Mouse (Mus musculus) urinary bladder, adult 2 months (tissue): ENCODE results near the gene Pias1. TPM values are rescaled to one million over a fixed set of nuclear protein-coding genes. Genes with fewer than 3 reads are reported as not detected.

Source experiments
- DNase-seq: peaks from one replicate; pipeline ENCODE4 v3.0.0; 2022; ENCODE audit warnings: low spot score
- polyA plus RNA-seq: library from polyadenylated mRNA; depleted of rRNA; stranded (reverse); fragments of >200 nt; gene quantifications from 2 replicates; pipeline ENCODE4 v1.2.3, GENCODE M21; 2012; rRNA removed

Gene Pias1
- 22.4 and 23.5 TPM in 2 replicates for polyA plus RNA-seq

GRCm38 (mm10) chr9:62987824-62988223, at the start of gene Pias1:
Gene Pias1 (minus strand): TSS chr9:62987924.
- DNase-seq, result no peak

GRCm38 (mm10) chr9:63035431-63035830, 47.7 kb upstream of the Pias1 start:
- DNase-seq, result no peak

- DNase-seq, result peak; percentile 24
These were observed 43.5 kb upstream of the Pias1 start for GRCm38 (mm10) chr9:63031011-63031782.

GRCm38 (mm10) chr9:63022486-63022885, 34.8 kb upstream of the Pias1 start:
- no peak for DNase-seq

DNA sequence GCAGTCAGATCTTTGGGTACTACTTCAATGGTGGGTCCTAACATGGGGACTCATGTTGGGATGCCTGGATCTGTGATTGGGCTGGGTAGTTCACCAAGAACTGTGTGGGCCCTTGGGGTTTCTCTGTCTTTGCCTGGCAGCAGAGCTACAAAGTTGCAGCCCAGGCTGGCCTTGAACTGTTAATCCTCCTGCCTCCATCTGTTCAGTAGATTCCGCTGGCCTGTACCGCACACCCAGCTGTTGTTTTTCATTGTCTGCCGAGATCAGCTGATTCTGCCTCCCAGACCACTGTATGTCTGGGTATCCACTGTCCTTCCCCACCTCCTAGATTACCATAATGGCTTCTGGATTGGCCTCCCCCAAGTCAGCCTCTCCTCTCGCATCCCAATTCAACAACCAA, 19.6 kb upstream of the Pias1 start:
- no peak for DNase-seq

DNA sequence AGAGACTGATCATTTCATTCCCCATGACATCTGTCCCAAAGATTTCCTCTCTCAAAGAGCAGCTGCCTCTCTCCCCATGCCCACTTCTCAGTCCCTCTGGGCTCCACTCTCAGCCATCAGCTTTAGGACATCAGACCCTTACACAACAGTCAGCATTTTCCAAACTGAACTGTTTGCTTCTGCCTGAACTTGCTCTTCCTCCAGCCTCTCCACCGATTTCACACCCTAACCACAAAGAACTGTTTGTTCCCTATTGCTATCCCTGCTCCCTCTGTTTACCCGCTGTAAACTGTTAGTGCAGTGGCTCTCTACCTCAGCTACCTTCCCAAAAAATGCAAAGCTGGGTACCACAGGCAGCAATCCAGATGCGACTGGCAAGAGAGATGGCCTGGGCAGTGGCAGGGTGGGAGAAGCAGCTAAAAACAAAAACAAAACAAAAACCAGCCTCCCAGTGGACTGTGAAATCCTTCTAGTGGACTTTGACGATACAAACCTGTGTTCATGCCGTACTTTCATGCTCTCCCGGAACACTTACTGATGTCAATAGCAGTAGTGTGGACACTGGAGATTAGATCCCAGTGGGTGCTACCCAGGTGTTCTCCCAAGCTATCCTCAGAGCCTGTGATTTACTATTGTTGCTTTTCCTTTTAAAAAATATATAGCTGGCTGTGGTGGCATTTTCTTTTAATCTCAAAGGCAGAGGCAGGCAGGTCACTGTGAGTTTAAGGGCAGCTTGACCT, 18.5 kb upstream of the Pias1 start:
- DNase-seq, result no peak

GRCm38 (mm10) chr9:62998561-62998960, 10.8 kb upstream of the Pias1 start:
- no peak for DNase-seq

DNA sequence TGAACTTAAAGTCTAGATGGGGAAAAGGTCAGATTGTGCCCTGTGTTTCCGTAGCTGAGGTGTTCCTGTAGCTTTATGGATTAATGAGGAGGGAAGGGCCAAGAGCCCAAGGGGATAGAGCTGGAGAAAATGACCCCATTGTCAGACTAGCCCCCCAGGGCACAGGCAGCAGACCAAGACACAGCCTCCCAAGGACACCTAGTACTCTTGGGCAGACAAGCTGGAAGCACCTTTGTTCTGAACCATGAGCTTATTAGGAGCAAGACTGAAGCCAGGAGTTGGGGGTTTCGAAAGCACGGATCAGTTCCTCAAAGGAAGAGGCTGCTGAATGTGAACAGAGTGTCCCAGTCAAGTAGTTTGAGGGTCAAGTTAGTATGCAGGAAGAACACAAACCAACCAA, 9.9 kb upstream of the Pias1 start:
- DNase-seq, result no peak

GRCm38 (mm10) chr9:62995186-62995585, 7.5 kb upstream of the Pias1 start:
- no peak for DNase-seq

GRCm38 (mm10) chr9:62990134-62990533, 2.4 kb upstream of the Pias1 start:
- no peak for DNase-seq

DNA sequence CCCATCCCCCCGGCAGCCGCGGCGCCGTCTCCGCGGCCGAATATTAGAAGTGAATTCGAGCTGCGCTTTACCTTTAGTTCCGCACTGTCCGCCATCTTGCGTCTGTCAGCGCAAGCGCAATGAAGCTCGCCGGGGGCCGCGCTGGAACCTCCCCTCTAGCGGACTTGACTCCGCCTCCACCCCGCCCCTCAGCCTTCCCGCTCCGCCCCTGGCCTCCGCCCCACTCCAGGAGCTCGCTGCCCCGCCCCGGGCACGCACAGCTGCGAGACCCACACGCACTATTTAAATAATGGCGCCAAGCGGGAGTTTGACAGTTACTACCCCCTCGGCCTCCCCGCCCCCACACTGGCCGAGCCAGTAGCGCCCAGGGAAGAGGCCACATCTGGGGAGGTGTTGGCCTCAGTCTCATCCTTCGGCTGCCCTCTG, 6.9 kb downstream of the Pias1 start:
- DNase-seq, result peak; percentile 91

DNA sequence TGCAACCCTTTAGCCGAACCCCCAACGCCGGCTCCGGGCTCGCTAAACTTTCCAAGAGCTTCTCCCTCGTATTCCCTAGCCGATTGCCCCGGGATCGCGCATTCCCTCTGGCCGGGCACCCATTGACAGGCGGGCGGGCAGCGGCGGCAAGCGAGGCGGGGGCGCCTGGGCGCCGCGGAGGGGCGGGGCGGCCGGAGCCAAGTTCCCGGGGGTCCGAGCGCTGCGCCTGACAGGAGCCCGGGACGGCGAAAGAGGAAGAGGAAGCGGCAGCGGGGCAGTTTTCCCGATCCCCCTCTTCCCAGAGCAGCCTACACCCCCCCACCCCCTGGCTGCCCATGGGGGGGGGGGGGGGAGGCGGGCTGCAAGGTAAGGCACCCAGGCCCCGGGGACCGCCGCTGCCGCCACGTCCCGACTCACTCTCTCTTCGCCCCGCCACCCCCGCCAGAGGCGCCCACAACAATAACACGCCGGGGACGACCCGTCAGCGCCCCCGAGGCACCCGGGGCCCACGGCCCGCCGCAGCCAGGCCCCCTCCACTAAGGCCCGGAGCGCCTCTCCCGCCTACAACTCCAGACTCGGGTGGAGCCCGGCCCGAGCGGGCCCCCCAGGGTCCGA, 7.5 kb downstream of the Pias1 start:
- peak; percentile 39 for DNase-seq

GRCm38 (mm10) chr9:62979461-62980161, 8.1 kb downstream of the Pias1 start:
- DNase-seq, result no peak

DNA sequence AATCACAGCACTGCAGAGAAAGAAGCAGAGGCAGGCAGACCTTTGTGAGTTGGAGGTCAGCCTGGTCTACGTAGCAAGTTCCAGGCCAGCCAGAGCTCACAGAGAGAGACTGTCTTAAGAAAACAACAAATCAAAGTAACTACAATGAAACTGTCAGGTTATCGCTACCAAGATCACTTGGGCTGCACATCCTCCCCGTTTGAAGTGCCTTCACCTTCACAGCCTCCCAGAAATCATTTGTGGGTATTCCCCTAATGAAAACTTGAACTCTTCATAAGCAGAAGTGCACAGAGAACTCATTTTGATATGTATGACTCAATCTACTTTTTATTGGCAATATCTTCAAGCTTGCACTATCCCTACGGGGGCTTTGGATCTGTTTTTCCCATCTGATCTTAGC, 10.6 kb downstream of the Pias1 start:
- no peak for DNase-seq

DNA sequence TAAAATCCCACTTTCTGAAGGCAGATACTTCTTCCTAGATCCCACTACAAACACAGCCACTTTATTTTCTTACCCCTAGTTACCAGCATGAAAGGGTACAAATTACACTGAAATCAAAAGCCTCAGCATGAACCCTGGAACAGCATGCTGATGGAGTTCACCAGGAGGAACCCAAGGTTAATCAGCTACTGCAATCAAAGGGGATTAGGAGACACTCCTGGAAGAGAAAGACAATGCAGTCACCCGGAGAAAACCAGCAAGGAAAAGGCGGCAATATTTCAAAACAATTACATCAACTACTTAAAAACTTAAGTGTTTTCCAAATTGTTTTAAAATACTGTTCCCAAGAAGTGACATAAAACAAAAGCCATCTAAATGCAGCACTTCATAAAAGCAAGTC, 11.9 kb downstream of the Pias1 start:
- DNase-seq, result no peak

DNA sequence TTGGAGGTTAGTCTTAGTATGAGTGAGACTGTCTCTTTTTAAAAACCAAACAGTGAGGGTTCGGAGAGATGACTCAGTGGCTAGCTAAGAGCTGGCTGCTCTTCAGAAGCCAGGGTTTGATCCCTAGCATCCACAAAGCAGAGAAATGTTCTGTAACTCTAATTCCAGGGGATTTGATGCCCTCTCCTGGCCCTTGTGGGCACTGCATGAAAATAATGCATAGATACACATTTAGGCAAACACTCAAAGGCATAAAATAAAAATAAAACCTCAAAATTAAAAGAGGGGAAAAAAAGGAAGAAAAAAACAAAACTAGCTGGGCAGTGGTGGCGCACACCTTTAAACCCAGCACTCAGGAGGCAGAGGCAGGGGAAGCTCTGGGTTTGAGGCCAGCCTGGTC, 13.3 kb downstream of the Pias1 start:
- DNase-seq, result no peak

DNA sequence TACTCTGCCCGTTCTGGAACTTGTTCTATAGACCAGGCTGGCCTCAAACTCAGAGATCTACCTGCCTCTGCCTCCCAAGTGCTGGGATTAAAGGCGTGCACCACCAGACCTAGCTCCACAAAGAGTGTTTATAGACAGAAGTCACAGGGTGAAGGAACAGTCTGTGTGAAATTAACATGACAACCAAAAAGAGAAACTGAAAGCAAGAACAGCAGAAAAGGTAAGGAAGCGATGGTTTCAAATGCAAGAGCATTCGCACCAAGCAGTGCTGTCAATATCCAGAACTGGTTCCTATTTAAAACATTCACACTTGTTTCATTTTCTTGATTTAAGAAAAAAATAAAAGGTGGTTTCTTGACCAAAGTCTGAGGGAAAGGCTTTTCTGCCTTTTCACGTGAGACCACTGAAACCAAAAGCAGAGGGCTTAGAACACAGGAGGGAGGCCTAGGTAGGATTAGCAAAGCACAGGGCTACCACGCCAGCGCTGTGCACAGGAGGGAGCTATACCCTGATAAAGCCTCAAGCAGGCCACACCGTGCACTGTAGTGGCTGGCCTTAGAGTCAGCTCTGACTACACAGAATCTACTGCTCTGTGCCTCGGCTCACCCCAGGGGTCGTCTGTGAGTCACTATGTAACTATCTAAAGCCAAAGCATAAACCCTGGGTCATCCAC, 15.5 kb downstream of the Pias1 start:
- no peak for DNase-seq

GRCm38 (mm10) chr9:62970345-62970744, 17.4 kb downstream of the Pias1 start:
- no peak for DNase-seq

DNA sequence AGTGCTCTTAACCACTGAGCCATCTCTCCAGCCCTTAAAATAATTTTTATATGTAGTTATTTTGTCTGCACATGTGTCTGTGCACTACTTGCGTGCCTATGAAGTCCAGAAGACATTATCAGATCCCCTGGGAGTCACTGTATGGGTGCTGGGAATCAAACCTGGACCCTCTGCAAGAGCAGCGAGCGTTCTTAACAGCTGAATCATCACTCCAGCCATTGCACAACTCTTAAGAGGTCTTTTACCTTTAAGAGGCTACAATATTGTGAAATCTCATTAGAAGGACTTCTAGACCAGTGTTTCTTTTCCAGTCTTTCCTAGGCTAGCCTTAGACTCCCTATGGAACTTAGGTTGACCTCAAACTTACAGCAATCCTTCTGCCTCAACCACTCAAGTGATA, 21.7 kb downstream of the Pias1 start:
- no peak for DNase-seq

DNA sequence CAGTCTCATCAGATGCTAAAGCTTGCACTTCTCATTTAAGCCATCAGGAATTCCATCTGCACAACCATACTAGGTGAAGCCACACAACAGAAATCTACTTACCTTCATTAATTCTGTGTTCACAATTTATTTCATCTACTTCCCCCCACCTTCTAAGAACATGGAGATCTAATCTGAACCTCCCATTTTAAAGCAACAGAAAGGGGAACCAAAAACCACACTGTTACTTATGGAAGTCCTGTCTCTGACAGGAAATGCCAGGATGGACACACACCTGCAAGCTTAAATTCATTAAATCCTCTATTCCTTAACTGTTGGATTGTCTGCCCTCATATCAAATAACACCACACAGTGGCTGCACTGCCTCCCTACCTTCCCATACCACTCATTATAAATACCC, 35.0 kb downstream of the Pias1 start:
- DNase-seq, result no peak

- DNase-seq, result no peak
These were observed 42.4 kb downstream of the Pias1 start for GRCm38 (mm10) chr9:62945346-62945745.

- DNase-seq, result no peak
These were observed 43.7 kb downstream of the Pias1 start for GRCm38 (mm10) chr9:62944063-62944462.
